Mouse (Mus musculus) forebrain, embryonic 10.5 days (tissue): Measurements from ENCODE around the gene Copz1. TPM values are rescaled to one million over a fixed set of nuclear protein-coding genes. Genes with fewer than 3 reads are reported as not detected.

ENCODE experiments used
- DNase-seq: peaks from one replicate; pipeline ENCODE4 v3.0.0-alpha.2; 2017; ENCODE audit warnings: low spot score; ENCODE audit errors: extremely low spot score
- H3K27ac ChIP-seq: fragments of 300-500 bp; sonication (generic); 2 replicates; pipeline ENCODE4 v1.5.1; 2016; ENCODE audit warnings: mild to moderate bottlenecking
- H3K27me3 ChIP-seq: fragments of 300-500 bp; sonication (generic); 2 replicates; pipeline ENCODE4 v1.6.1; 2016; ENCODE audit warnings: mild to moderate bottlenecking; ENCODE audit not compliant: poor library complexity, severe bottlenecking
- H3K36me3 ChIP-seq: fragments of 300-500 bp; sonication (generic); replicated peaks from 2 replicates; pipeline ENCODE4 v1.6.1; 2016; ENCODE audit warnings: mild to moderate bottlenecking, moderate library complexity
- H3K4me1 ChIP-seq: fragments of 300-500 bp; sonication (generic); 2 replicates; pipeline ENCODE4 v1.6.1; 2016
- H3K4me3 ChIP-seq: fragments of 300-500 bp; sonication (generic); 2 replicates; pipeline ENCODE4 v1.5.1; 2016; ENCODE audit warnings: mild to moderate bottlenecking, moderate library complexity
- H3K9me3 ChIP-seq: fragments of 300-500 bp; sonication (generic); 2 replicates; pipeline ENCODE4 v1.6.1; 2016; ENCODE audit warnings: mild to moderate bottlenecking, moderate library complexity
- WGBS: fragments of 180-500 bp; shearing (Covaris S2); methylation state at CpG from one replicate; pipeline ENCODE4 v1.1.7; 2016; 5-methylcytosine and 5-hydroxymethylcytosine counted together
- polyA plus RNA-seq: library from polyadenylated mRNA; unstranded; fragments of >200 nt; fragmentation: Nextera tagmentation; extraction: Ambion mirVana; gene quantifications from 2 replicates; pipeline ENCODE4 v1.2.1, GENCODE M21; 2016

Gene Copz1
- polyA plus RNA-seq, 1 experiment from 2014 or later: 279 TPM

GRCm38 (mm10) chr15:103310365-103310910, 37.9 kb downstream of the Copz1 start, which contains the start of gene Gpr84:
Gene Gpr84 (minus strand): TSS chr15:103310612.
- Histone ChIP-seq H3K9me3 (no peaks in the 10 kb centered on the region), H3K27ac (no peak within 1 kb of the TSS), H3K4me1 (peaks cover 59% of the 10 kb centered on the region), H3K27me3 (peaks cover 47% of the 10 kb centered on the region), H3K36me3 (peaks cover 8% of the 10 kb centered on the region), H3K4me3 (no peak within 1 kb of the TSS)
- WGBS: 75% methylated on average over 6 of the region's 6 CpGs
- no peak for DNase-seq

- Histone ChIP-seq H3K4me3 (peak overlapping the region; percentile 45), H3K27ac (peak overlapping the region; percentile 77), H3K36me3 (peaks cover 39% of the 10 kb centered on the region), H3K27me3 (peaks cover 36% of the 10 kb centered on the region), H3K4me1 (peaks cover 48% of the 10 kb centered on the region), H3K9me3 (no peaks in the 10 kb centered on the region)
- DNase-seq: no peak
- 19% methylated on average over 18 of the region's 18 CpGs for WGBS
Observed at GRCm38 (mm10) chr15:103313495-103314095, 41.1 kb downstream of the Copz1 start.

DNA sequence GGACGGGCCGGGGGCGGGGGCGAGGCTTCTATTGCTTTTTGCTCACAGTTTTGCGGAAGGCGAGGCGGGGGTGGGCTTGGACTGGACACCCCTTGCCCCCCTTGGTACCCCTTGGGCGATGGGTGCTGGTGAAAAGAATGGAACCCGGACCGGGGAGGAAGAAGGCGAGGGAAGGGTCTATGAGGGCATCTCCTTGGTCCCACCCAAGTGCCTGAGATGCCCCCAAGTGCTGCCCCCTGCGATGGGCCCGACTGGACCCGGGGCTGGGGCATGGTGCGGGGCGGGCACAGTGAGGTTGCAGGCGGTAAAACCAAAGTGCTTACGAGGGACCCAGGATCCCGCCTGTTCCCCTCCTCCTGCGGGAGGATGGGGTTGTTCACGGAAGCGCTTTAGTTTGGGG, 41.7 kb downstream of the Copz1 start:
- Histone ChIP-seq H3K27ac (peak overlapping the region; percentile 77), H3K27me3 (peaks cover 30% of the 10 kb centered on the region), H3K9me3 (no peaks in the 10 kb centered on the region), H3K4me1 (peaks cover 42% of the 10 kb centered on the region), H3K36me3 (peaks cover 45% of the 10 kb centered on the region), H3K4me3 (peak overlapping the region; percentile 45)
- 31% methylated on average over 22 of the region's 22 CpGs for WGBS
- no peak for DNase-seq

DNA sequence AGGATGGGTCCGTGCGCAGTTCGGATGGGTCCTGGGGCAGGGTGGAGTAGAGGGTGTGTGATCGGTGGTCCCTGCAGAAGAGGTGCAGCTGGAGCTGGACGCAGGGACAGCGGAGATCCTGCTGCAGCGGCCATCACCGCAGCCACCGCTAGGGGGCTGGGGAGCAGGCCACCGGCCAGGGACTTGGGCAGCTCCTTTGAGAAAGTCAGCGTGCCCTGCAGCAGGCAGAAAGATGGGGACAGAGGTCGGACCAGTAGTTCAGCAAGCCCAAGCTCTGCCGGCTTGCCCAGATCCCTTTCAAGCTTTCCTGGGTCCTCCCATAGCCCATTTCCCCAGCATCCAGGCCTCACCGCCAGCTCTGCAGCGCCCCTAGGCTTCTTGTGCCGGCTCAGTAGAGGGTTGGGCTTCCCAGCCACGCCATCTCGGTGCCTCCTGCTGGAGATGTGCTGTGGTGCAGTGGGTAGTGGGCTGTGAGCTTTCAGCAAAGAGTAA, 42.5 kb downstream of the Copz1 start:
- Histone ChIP-seq H3K27me3 (peaks cover 21% of the 10 kb centered on the region), H3K9me3 (no peaks in the 10 kb centered on the region), H3K27ac (peak overlapping the region; percentile 77), H3K4me1 (peaks cover 41% of the 10 kb centered on the region), H3K4me3 (peak overlapping the region; percentile 45), H3K36me3 (peaks cover 51% of the 10 kb centered on the region)
- WGBS: 2% methylated on average over 18 of the region's 18 CpGs
- peak; percentile 87 for DNase-seq

DNA sequence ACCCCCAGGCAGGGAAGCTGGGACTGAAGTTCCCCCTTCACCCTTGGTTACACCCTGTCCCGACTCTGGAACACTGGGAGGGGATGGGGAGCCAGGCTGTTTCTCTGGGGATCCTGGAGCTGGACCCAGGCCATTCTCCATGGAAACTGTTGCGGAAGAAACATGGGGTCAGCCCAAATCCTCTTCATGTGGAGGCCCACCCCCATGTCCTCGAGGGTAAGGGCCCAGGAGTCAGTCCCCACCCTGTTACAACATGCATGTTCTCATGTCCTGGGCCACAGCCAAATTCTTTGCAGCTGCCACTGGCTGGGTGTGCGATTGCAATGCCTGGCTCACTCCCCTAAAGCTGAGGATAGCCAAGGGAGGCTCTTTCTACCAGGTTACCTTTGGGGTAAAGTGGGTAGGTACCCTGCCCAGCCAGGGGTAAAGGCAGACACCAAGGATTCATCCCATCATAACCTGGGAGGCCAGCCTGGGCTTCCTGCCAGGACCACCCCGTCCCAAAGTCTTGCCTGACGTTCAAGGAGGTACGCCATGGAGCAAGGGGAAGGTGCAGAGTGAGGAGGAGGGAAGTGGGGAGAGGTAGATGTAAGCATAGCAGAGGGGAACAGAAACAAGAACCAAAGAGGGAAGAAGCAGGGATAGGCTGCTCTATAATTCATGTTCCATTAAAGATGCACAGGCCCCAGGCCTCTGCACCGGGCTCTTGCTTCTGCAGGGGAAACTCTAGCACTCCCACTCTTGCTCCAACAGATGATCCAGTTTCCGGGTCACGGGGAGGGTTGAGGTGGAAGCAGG, 43.7 kb downstream of the Copz1 start:
- peaks cover 51% of the 10 kb centered on the region for H3K4me1 ChIP-seq
- H3K27ac ChIP-seq: no peak overlapping the region
- H3K4me3 ChIP-seq: no peak overlapping the region
- H3K36me3 ChIP-seq: peaks cover 57% of the 10 kb centered on the region
- H3K9me3 ChIP-seq: no peaks in the 10 kb centered on the region
- peaks cover 14% of the 10 kb centered on the region for H3K27me3 ChIP-seq
- 90% methylated on average over 10 of the region's 10 CpGs for WGBS
- DNase-seq: no peak

- Histone ChIP-seq H3K27me3 (peaks cover 14% of the 10 kb centered on the region), H3K27ac (no peak overlapping the region), H3K4me3 (no peak overlapping the region), H3K36me3 (peaks cover 57% of the 10 kb centered on the region), H3K4me1 (peaks cover 60% of the 10 kb centered on the region), H3K9me3 (no peaks in the 10 kb centered on the region)
- no peak for DNase-seq
Observed at GRCm38 (mm10) chr15:103317120-103317519, 44.6 kb downstream of the Copz1 start.

GRCm38 (mm10) chr15:103317731-103318130, 45.2 kb downstream of the Copz1 start:
- peaks cover 14% of the 10 kb centered on the region for H3K27me3 ChIP-seq
- whole genome bisulfite sequencing: 89% methylated on average over 8 of the region's 8 CpGs
- peaks cover 65% of the 10 kb centered on the region for H3K4me1 ChIP-seq
- H3K4me3 ChIP-seq: no peak overlapping the region
- H3K27ac ChIP-seq: no peak overlapping the region
- DNase-seq: no peak
- peaks cover 57% of the 10 kb centered on the region for H3K36me3 ChIP-seq
- H3K9me3 ChIP-seq: no peaks in the 10 kb centered on the region

GRCm38 (mm10) chr15:103318201-103318816, 45.8 kb downstream of the Copz1 start:
- peaks cover 14% of the 10 kb centered on the region for H3K27me3 ChIP-seq
- no peaks in the 10 kb centered on the region for H3K9me3 ChIP-seq
- H3K36me3 ChIP-seq: peaks cover 57% of the 10 kb centered on the region
- no peak overlapping the region for H3K4me3 ChIP-seq
- WGBS: 76% methylated on average over 3 of the region's 3 CpGs
- H3K4me1 ChIP-seq: peaks cover 64% of the 10 kb centered on the region
- H3K27ac ChIP-seq: peak overlapping the region; percentile 15; the same call in 1 of the 2 replicates
- DNase-seq: no peak

DNA sequence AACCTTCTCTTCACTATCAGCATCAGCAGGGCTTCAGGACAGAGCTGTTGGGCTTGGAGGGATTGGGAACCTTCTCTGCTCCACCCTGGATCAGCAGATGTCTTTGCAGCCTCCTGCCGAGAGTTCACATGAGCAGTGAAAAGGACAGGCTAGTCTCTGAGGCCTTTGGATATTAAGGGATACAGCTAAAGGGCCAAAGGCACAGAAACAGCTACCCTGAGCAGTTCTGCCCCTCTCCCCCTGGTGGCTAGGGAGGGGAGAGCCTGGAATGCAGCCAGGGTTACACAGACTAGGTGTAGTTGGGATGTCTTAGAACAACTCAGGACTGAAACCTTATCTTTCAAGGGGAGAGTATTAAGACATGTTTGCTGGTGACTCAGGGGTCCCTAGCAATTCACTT, 48.6 kb downstream of the Copz1 start:
- peaks cover 43% of the 10 kb centered on the region for H3K36me3 ChIP-seq
- DNase-seq: no peak
- no peaks in the 10 kb centered on the region for H3K9me3 ChIP-seq
- H3K27me3 ChIP-seq: no peaks in the 10 kb centered on the region
- no peak overlapping the region for H3K27ac ChIP-seq
- peaks cover 51% of the 10 kb centered on the region for H3K4me1 ChIP-seq
- no peak overlapping the region; the same call in 1 of the 2 replicates for H3K4me3 ChIP-seq
- WGBS: 64% methylated on average over 1 of the region's 1 CpGs

DNA sequence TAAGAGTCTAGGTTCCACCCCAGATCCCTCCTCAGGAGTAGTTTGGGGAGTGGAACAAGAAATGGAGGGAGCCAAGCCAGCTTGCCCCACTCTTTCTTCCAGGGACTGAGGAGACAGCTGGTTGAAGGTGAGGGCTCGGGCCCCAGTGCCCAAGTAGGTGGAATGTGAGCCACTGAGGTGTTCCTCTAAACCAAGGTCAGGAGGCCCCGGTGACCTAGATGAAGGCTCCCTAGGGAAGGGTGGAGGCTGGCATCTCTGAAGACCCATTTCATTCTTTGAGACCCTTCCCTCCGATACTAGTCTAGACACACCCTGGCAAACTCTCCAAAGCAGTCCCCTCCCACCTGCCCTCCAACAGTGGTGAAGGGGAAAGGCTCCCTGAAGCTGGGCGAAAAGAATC, 49.9 kb downstream of the Copz1 start:
- H3K27me3 ChIP-seq: no peaks in the 10 kb centered on the region
- peaks cover 30% of the 10 kb centered on the region for H3K36me3 ChIP-seq
- DNase-seq: no peak
- H3K4me1 ChIP-seq: peaks cover 50% of the 10 kb centered on the region
- peak overlapping the region; percentile 80 for H3K4me3 ChIP-seq
- no peaks in the 10 kb centered on the region for H3K9me3 ChIP-seq
- peak overlapping the region; percentile 95 for H3K27ac ChIP-seq
- WGBS: 42% methylated on average over 4 of the region's 4 CpGs

GRCm38 (mm10) chr15:103323070-103323454, 50.5 kb downstream of the Copz1 start:
- peaks cover 47% of the 10 kb centered on the region for H3K4me1 ChIP-seq
- H3K9me3 ChIP-seq: no peaks in the 10 kb centered on the region
- DNase-seq: peak; percentile 75
- peak overlapping the region; percentile 80 for H3K4me3 ChIP-seq
- WGBS: under 1% methylated on average over 22 of the region's 26 CpGs
- peak overlapping the region; percentile 95 for H3K27ac ChIP-seq
- no peaks in the 10 kb centered on the region for H3K27me3 ChIP-seq
- H3K36me3 ChIP-seq: peaks cover 24% of the 10 kb centered on the region

DNA sequence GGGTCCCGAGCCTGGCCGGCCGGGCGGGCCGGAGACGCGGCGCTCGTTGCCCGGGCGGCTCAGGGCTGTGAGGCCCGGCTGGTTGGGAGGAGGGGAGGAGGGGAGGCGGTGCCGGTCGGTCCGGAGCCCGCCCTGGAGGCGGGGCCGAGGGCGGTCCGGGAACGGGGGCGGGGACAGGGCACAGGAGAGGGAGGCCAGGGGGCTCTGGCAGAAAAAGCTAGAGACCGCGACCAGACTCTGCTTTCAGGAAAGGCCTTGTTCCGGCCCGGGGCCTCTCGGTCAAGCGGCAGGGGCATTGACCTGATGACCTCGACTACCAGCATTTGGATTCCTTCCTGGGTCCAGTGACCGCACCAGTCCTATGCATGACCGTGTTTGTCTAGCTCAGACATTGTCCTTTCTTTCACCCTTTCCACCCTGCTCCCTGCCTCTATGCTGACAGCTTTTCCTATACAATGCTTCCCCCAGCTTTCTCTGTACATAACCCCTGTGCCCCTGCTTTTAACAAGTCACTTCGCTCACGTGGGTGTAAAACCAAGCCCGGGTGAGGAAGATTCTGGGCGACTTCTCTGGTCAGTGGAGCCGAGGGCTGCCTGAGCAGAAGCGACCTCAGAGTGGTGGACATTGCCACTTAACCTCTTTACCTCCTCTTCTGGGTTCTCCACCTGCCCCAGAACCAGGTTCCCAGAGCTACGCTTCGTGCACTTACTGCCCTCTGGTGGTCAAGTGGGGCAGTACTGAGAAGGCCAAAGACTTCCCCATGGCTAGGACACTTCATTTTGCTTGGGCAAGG, 51.1 kb downstream of the Copz1 start:
- Histone ChIP-seq H3K4me1 (peaks cover 45% of the 10 kb centered on the region), H3K36me3 (peaks cover 18% of the 10 kb centered on the region), H3K4me3 (peak overlapping the region; percentile 80), H3K27me3 (no peaks in the 10 kb centered on the region), H3K27ac (peak overlapping the region; percentile 95), H3K9me3 (no peaks in the 10 kb centered on the region)
- peak; percentile 90 for DNase-seq
- under 1% methylated on average over 38 of the region's 40 CpGs for WGBS
